Mouse (Mus musculus): ENCODE measurements around the gene 2810408A11Rik. TPM values are rescaled to one million over a fixed set of nuclear protein-coding genes. Genes with fewer than 3 reads are reported as not detected.
"Not testable (repeated sequence)": the region's sequence is repeated elsewhere in the genome, so short reads cannot be mapped to it uniquely, and the experiment has no call there.

2810408A11Rik gene
- polyA plus RNA-seq, 1 experiment from 2014 or later = 14.1 TPM

- Histone ChIP-seq H3K9ac (peak within 1 kb of the TSS; percentile 98), H3K9me3 (ENCODE audit: low read depth, low read length) (no peaks in the 10 kb centered on the region), H3K4me1 (ENCODE audit: insufficient read depth) (peaks cover 4% of the 10 kb centered on the region; the same call in 1 of the 2 replicates), H3K36me3 (ENCODE audit: insufficient read depth) (peaks cover 32% of the 10 kb centered on the region), H3K27ac (ENCODE audit: low read depth) (peak within 1 kb of the TSS; percentile 97), H3K27me3 (ENCODE audit: insufficient read depth, low read length) (no peaks in the 10 kb centered on the region), H3K4me3 (ENCODE audit: low read depth, low read length) (peak within 1 kb of the TSS; percentile 97), H3K4me2 (peak within 1 kb of the TSS; percentile 67)
- peak; percentile 95 for ATAC-seq (ENCODE audit: insufficient read depth)
- peak; percentile 100 for DNase-seq
- peak; percentile 76 for TF ChIP-seq CTCF (IDR thresholded peaks at IDR 0.05; ENCODE audit: low read depth)
- under 1% methylated on average over 78 of the region's 78 CpGs for WGBS
Measured at GRCm38 (mm10) chr11:69921114-69922011, 20.6 kb upstream of the 2810408A11Rik start, which contains the start of gene Eif5a. TSS of gene Eif5a (minus strand) at chr11:69921958.

GRCm38 (mm10) chr11:69920266-69921031 lies 19.7 kb upstream of the 2810408A11Rik start:
- no peak for TF ChIP-seq CTCF (IDR thresholded peaks at IDR 0.05; ENCODE audit: low read depth)

GRCm38 (mm10) chr11:69919661-69920265 lies 19.0 kb upstream of the 2810408A11Rik start:
- Histone ChIP-seq H3K4me1 (ENCODE audit: insufficient read depth) (peaks cover 7% of the 10 kb centered on the region; the same call in 1 of the 2 replicates), H3K36me3 (ENCODE audit: insufficient read depth) (peaks cover 48% of the 10 kb centered on the region), H3K4me2 (peak overlapping the region; percentile 67), H3K9me3 (ENCODE audit: low read depth, low read length) (no peaks in the 10 kb centered on the region), H3K27ac (ENCODE audit: low read depth) (peak overlapping the region; percentile 97), H3K4me3 (ENCODE audit: low read depth, low read length) (peak overlapping the region; percentile 97), H3K9ac (peak overlapping the region; percentile 98), H3K27me3 (ENCODE audit: insufficient read depth, low read length) (no peaks in the 10 kb centered on the region)
- DNase-seq (peak; percentile 82), ATAC-seq (ENCODE audit: insufficient read depth) (no peak)
- no peak for TF ChIP-seq CTCF (IDR thresholded peaks at IDR 0.05; ENCODE audit: low read depth)
- WGBS = 2% methylated on average over 17 of the region's 17 CpGs

More at GRCm38 (mm10) chr11:69920266-69921031, 19.7 kb upstream of the 2810408A11Rik start:
- Histone ChIP-seq H3K27me3 (ENCODE audit: insufficient read depth, low read length) (no peaks in the 10 kb centered on the region), H3K9me3 (ENCODE audit: low read depth, low read length) (no peaks in the 10 kb centered on the region), H3K4me3 (ENCODE audit: low read depth, low read length) (peak overlapping the region; percentile 97), H3K9ac (peak overlapping the region; percentile 98), H3K27ac (ENCODE audit: low read depth) (peak overlapping the region; percentile 97), H3K4me1 (ENCODE audit: insufficient read depth) (peaks cover 7% of the 10 kb centered on the region; the same call in 1 of the 2 replicates), H3K36me3 (ENCODE audit: insufficient read depth) (peaks cover 41% of the 10 kb centered on the region), H3K4me2 (peak overlapping the region; percentile 67)
- WGBS = under 1% methylated on average over 48 of the region's 65 CpGs
- DNase-seq = peak; percentile 39
- peak; percentile 21 for ATAC-seq (ENCODE audit: insufficient read depth)

DNA sequence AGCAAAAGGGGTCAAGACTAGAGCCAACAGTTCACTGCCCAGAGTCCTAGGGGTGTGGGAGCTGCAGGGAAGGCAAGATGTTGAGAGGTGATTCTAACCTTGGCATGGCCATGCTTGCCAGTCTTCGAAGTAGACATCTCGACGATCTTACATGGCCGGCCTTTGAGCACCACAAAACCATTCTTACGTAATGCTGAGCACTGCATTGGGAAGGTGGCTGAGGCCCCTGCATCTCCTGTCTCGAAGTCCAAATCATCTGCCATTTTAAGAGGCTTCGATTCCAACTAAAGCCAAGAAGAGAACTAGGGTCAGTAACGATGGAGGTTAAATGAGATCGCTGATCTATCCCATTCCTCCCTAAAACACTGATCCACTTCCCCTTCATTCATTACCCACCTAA lies 18.3 kb upstream of the 2810408A11Rik start:
- Histone ChIP-seq H3K9ac (peak overlapping the region; percentile 98), H3K27ac (ENCODE audit: low read depth) (peak overlapping the region; percentile 97), H3K4me1 (ENCODE audit: insufficient read depth) (peaks cover 7% of the 10 kb centered on the region; the same call in 1 of the 2 replicates), H3K36me3 (ENCODE audit: insufficient read depth) (peaks cover 49% of the 10 kb centered on the region), H3K4me2 (peak overlapping the region; percentile 67), H3K9me3 (ENCODE audit: low read depth, low read length) (no peaks in the 10 kb centered on the region), H3K4me3 (ENCODE audit: low read depth, low read length) (peak overlapping the region; percentile 97), H3K27me3 (ENCODE audit: insufficient read depth, low read length) (no peaks in the 10 kb centered on the region)
- TF ChIP-seq CTCF (IDR thresholded peaks at IDR 0.05; ENCODE audit: low read depth) = no peak
- no peak for DNase-seq
- ATAC-seq (ENCODE audit: insufficient read depth) = no peak
- 78% methylated on average over 9 of the region's 9 CpGs for WGBS

DNA sequence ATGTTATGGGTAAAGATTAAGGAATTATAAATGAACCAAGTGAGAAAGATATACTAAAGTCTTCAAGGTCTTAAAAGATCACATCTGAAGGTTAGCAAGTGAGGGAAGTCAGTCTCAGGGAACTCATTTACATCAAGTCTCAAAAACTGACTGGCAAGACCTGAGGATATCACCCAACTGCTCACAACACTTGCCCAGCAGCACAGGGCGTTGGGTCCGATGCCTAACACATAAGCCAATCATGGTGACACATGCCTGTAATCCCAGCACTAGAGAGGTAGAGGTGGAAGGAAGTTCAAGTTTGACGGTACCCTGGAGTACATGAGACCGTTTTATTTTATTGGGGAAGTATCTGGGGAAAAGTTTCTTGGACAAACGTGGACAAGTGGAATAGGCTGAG lies 17.3 kb upstream of the 2810408A11Rik start:
- no peak for DNase-seq
- Histone ChIP-seq H3K4me2 (no peak overlapping the region), H3K4me1 (ENCODE audit: insufficient read depth) (peaks cover 7% of the 10 kb centered on the region; the same call in 1 of the 2 replicates), H3K9me3 (ENCODE audit: low read depth, low read length) (no peaks in the 10 kb centered on the region), H3K27me3 (ENCODE audit: insufficient read depth, low read length) (no peaks in the 10 kb centered on the region), H3K4me3 (ENCODE audit: low read depth, low read length) (no peak overlapping the region), H3K9ac (no peak overlapping the region), H3K27ac (ENCODE audit: low read depth) (no peak overlapping the region), H3K36me3 (ENCODE audit: insufficient read depth) (peaks cover 54% of the 10 kb centered on the region)
- ATAC-seq (ENCODE audit: insufficient read depth) = no peak
- TF ChIP-seq CTCF (IDR thresholded peaks at IDR 0.05; ENCODE audit: low read depth) = no peak
- 81% methylated on average over 5 of the region's 5 CpGs for WGBS

- Histone ChIP-seq H3K9ac (no peak overlapping the region), H3K36me3 (ENCODE audit: insufficient read depth) (peaks cover 59% of the 10 kb centered on the region), H3K4me1 (ENCODE audit: insufficient read depth) (peaks cover 7% of the 10 kb centered on the region; the same call in 1 of the 2 replicates), H3K27ac (ENCODE audit: low read depth) (no peak overlapping the region), H3K27me3 (ENCODE audit: insufficient read depth, low read length) (no peaks in the 10 kb centered on the region), H3K9me3 (ENCODE audit: low read depth, low read length) (no peaks in the 10 kb centered on the region), H3K4me2 (no peak overlapping the region), H3K4me3 (ENCODE audit: low read depth, low read length) (no peak overlapping the region)
- DNase-seq (no peak), ATAC-seq (ENCODE audit: insufficient read depth) (no peak)
- WGBS = 84% methylated on average over 8 of the region's 8 CpGs
- no peak for TF ChIP-seq CTCF (IDR thresholded peaks at IDR 0.05; ENCODE audit: low read depth)
Measured at GRCm38 (mm10) chr11:69917379-69917948, 16.7 kb upstream of the 2810408A11Rik start.

GRCm38 (mm10) chr11:69916652-69917378 lies 16.0 kb upstream of the 2810408A11Rik start:
- not testable (repeated sequence) for H3K27me3 ChIP-seq (ENCODE audit: insufficient read depth, low read length); H3K4me1 ChIP-seq (ENCODE audit: insufficient read depth); H3K27ac ChIP-seq (ENCODE audit: low read depth); DNase-seq; H3K4me3 ChIP-seq (ENCODE audit: low read depth, low read length); H3K9ac ChIP-seq; H3K9me3 ChIP-seq (ENCODE audit: low read depth, low read length); ATAC-seq (ENCODE audit: insufficient read depth)
- 51% methylated on average over 7 of the region's 7 CpGs for WGBS
- Histone ChIP-seq H3K36me3 (ENCODE audit: insufficient read depth) (peaks cover 65% of the 10 kb centered on the region), H3K4me2 (peak overlapping the region; percentile 97; the same call in 1 of the 2 replicates)

All from lung, embryonic 14.5 days (tissue).